Mouse (Mus musculus) liver, embryonic 12.5 days (tissue): Measurements from ENCODE around the gene Epp13. TPM values are rescaled to one million over a fixed set of nuclear protein-coding genes. Genes with fewer than 3 reads are reported as not detected.
"Not testable (repeated sequence)": the region's sequence is repeated elsewhere in the genome, so short reads cannot be mapped to it uniquely, and the experiment has no call there.

Experiments used
- ATAC-seq: fragments of 200-750 bp; cut with Nextera tagmentation; 2 replicates; pipeline ENCODE4 v1.8.0; 2017; ENCODE audit warnings: moderate number of reproducible peaks, mild to moderate bottlenecking, moderate library complexity
- H3K27ac ChIP-seq: fragments of 300-500 bp; sonication (generic); 2 replicates; pipeline ENCODE4 v1.5.1; 2016; ENCODE audit warnings: mild to moderate bottlenecking
- H3K27me3 ChIP-seq: fragments of 300-500 bp; sonication (generic); replicated peaks from 2 replicates; pipeline ENCODE4 v1.6.1; 2016; ENCODE audit warnings: mild to moderate bottlenecking, moderate library complexity
- H3K36me3 ChIP-seq: fragments of 300-500 bp; sonication (generic); 2 replicates; pipeline ENCODE4 v1.6.1; 2016; ENCODE audit warnings: mild to moderate bottlenecking, moderate library complexity
- H3K4me1 ChIP-seq: fragments of 300-500 bp; sonication (generic); 2 replicates; pipeline ENCODE4 v1.6.1; 2016
- H3K4me2 ChIP-seq: fragments of 300-500 bp; sonication (generic); 2 replicates; pipeline ENCODE4 v1.6.1; 2016; ENCODE audit warnings: mild to moderate bottlenecking, moderate library complexity
- H3K4me3 ChIP-seq: fragments of 300-500 bp; sonication (generic); 2 replicates; pipeline ENCODE4 v1.5.1; 2016; ENCODE audit warnings: mild to moderate bottlenecking, moderate library complexity
- H3K9ac ChIP-seq: fragments of 300-500 bp; sonication (generic); 2 replicates; pipeline ENCODE4 v1.6.1; 2016; ENCODE audit warnings: mild to moderate bottlenecking, moderate library complexity
- H3K9me3 ChIP-seq: fragments of 300-500 bp; sonication (generic); replicated peaks from 2 replicates; pipeline ENCODE4 v1.6.1; 2016; ENCODE audit warnings: mild to moderate bottlenecking, moderate library complexity
- WGBS: fragments of 180-500 bp; shearing (Covaris S2); methylation state at CpG from one replicate; pipeline ENCODE4 v1.1.7; 2016; ENCODE audit not compliant: insufficient replicate concordance; 5-methylcytosine and 5-hydroxymethylcytosine counted together
- polyA plus RNA-seq: library from polyadenylated mRNA; unstranded; fragments of >200 nt; fragmentation: Nextera tagmentation; extraction: Ambion mirVana; gene quantifications from 2 replicates; pipeline ENCODE4 v1.2.1, GENCODE M21; 2016

Gene Epp13
- polyA plus RNA-seq, 1 experiment from 2014 or later: not detected

- Histone ChIP-seq H3K9ac (no peak overlapping the region), H3K9me3 (no peaks in the 10 kb centered on the region), H3K4me3 (no peak overlapping the region), H3K27ac (no peak overlapping the region), H3K36me3 (no peaks in the 10 kb centered on the region), H3K4me1 (no peaks in the 10 kb centered on the region), H3K4me2 (no peak overlapping the region), H3K27me3 (peaks cover 9% of the 10 kb centered on the region; the same call in 1 of the 2 replicates)
- no peak for ATAC-seq
- WGBS: 41% methylated on average over 16 of the region's 16 CpGs
These were observed 6.0 kb downstream of the Epp13 start for GRCm38 (mm10) chr7:6258232-6259220.

DNA sequence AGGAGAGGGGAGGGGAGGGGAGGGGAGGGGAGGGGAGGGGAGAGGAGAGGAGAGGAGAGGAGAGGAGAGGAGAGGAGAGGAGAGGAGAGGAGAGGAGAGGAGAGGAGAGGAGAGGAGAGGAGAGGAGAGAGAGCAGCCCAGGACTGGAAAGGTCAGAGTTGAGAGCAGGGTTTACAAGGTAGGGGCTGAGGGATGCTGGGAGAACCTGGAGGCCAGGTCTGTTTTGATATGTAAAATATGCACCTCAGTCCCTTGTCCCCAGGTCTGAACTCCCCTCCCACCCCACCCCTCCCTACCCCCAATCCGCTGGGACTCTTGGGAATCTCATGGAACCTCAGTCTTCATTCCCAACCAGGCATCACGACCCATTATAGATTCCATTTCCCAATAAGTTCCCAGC is 7.5 kb downstream of the Epp13 start:
- not testable (repeated sequence) for H3K27ac ChIP-seq, H3K4me3 ChIP-seq, H3K9me3 ChIP-seq, H3K36me3 ChIP-seq, H3K4me2 ChIP-seq, H3K9ac ChIP-seq, H3K27me3 ChIP-seq, ATAC-seq, H3K4me1 ChIP-seq
- WGBS: 17% methylated on average over 2 of the region's 2 CpGs

DNA sequence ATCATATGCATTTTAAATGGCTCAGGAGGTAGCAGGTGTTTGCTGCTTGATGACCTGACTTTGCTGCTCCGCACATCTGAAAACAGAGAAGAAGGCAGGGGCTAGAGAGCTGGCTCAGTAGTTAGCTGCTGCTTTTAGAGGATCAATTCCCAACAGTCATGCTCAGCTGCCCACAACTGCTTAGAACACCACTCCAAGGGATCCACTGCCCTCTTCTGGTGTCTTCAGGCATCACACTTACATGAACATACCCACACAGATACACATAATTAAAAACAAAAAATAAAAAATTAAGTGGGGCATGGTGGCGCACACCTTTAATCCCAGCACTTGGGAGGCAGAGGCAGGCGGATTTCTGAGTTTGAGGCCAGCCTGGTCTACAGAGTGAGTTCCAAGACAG is 9.6 kb downstream of the Epp13 start:
- ATAC-seq: no peak
- Histone ChIP-seq H3K9ac (no peak overlapping the region), H3K27ac (no peak overlapping the region), H3K4me3 (no peak overlapping the region), H3K9me3 (no peaks in the 10 kb centered on the region), H3K27me3 (peaks cover 9% of the 10 kb centered on the region; the same call in 1 of the 2 replicates), H3K4me2 (no peak overlapping the region), H3K36me3 (no peaks in the 10 kb centered on the region), H3K4me1 (no peaks in the 10 kb centered on the region)
- WGBS: 57% methylated on average over 3 of the region's 3 CpGs

DNA sequence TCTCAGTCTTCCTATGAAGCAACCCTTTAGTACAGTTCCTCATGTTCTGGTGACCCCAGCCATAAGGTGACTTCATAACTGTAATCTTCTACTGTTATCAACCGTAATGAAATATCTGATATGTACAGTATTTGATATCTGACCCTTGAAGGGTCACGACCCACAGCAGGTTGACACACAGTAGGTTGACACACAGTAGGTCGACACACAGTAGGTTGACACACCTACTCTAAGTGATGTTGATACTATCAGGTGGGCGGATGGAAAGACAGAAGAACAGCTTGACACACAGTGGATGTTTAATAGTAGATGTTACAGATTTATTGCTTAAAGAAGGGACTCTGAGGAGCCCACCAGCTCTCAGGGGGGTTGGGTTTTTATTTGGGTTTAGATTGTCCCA is 10.5 kb downstream of the Epp13 start:
- no peaks in the 10 kb centered on the region for H3K4me1 ChIP-seq
- WGBS: 53% methylated on average over 4 of the region's 4 CpGs
- no peaks in the 10 kb centered on the region for H3K9me3 ChIP-seq
- no peaks in the 10 kb centered on the region for H3K36me3 ChIP-seq
- no peak overlapping the region for H3K4me3 ChIP-seq
- H3K27me3 ChIP-seq: peaks cover 9% of the 10 kb centered on the region; the same call in 1 of the 2 replicates
- no peak overlapping the region for H3K27ac ChIP-seq
- no peak overlapping the region for H3K4me2 ChIP-seq
- no peak for ATAC-seq
- no peak overlapping the region for H3K9ac ChIP-seq

GRCm38 (mm10) chr7:6265695-6266094 is 13.2 kb downstream of the Epp13 start:
- Histone ChIP-seq H3K4me3 (no peak overlapping the region), H3K27me3 (no peaks in the 10 kb centered on the region), H3K27ac (no peak overlapping the region), H3K9me3 (no peaks in the 10 kb centered on the region), H3K4me1 (no peaks in the 10 kb centered on the region), H3K9ac (no peak overlapping the region), H3K4me2 (no peak overlapping the region), H3K36me3 (no peaks in the 10 kb centered on the region)
- no peak for ATAC-seq
- 42% methylated on average over 8 of the region's 8 CpGs for whole genome bisulfite sequencing

- Histone ChIP-seq H3K27me3 (no peaks in the 10 kb centered on the region), H3K9ac (no peak overlapping the region), H3K4me3 (no peak overlapping the region), H3K36me3 (no peaks in the 10 kb centered on the region), H3K4me2 (no peak overlapping the region), H3K27ac (no peak overlapping the region), H3K4me1 (peaks cover 18% of the 10 kb centered on the region), H3K9me3 (no peaks in the 10 kb centered on the region)
- 20% methylated on average over 3 of the region's 3 CpGs for WGBS
- ATAC-seq: peak; percentile 85
These were observed 25.4 kb downstream of the Epp13 start for GRCm38 (mm10) chr7:6277906-6278305.

GRCm38 (mm10) chr7:6282749-6283148 is 30.2 kb downstream of the Epp13 start:
- Histone ChIP-seq H3K36me3 (no peaks in the 10 kb centered on the region), H3K4me3 (peak overlapping the region; percentile 68), H3K27ac (peak overlapping the region; percentile 78), H3K9ac (peak overlapping the region; percentile 76), H3K4me1 (peaks cover 44% of the 10 kb centered on the region), H3K27me3 (no peaks in the 10 kb centered on the region), H3K9me3 (no peaks in the 10 kb centered on the region), H3K4me2 (peak overlapping the region; percentile 79)
- no peak for ATAC-seq
- WGBS: 0% methylated on average over 1 of the region's 1 CpGs

- 1% methylated on average over 23 of the region's 23 CpGs for WGBS
- ATAC-seq: peak; percentile 41
- Histone ChIP-seq H3K4me2 (peak overlapping the region; percentile 79), H3K4me1 (peaks cover 44% of the 10 kb centered on the region), H3K9ac (peak overlapping the region; percentile 76), H3K4me3 (peak overlapping the region; percentile 68), H3K36me3 (no peaks in the 10 kb centered on the region), H3K27me3 (no peaks in the 10 kb centered on the region), H3K9me3 (no peaks in the 10 kb centered on the region), H3K27ac (peak overlapping the region; percentile 78)
These were observed 31.1 kb downstream of the Epp13 start for GRCm38 (mm10) chr7:6283451-6284075.

- no peak overlapping the region for H3K27ac ChIP-seq
- 0 out of 2 replicates have a peak, but pooled peaks cover 1% of the 10 kb centered on the region for H3K36me3 ChIP-seq
- peaks cover 44% of the 10 kb centered on the region for H3K4me1 ChIP-seq
- H3K9ac ChIP-seq: no peak overlapping the region
- peak overlapping the region; percentile 79; the same call in 1 of the 2 replicates for H3K4me2 ChIP-seq
- no peaks in the 10 kb centered on the region for H3K27me3 ChIP-seq
- H3K9me3 ChIP-seq: no peaks in the 10 kb centered on the region
- no peak overlapping the region for H3K4me3 ChIP-seq
- no peak for ATAC-seq
- 80% methylated on average over 4 of the region's 4 CpGs for WGBS
These were observed 32.0 kb downstream of the Epp13 start for GRCm38 (mm10) chr7:6284442-6285012.

DNA sequence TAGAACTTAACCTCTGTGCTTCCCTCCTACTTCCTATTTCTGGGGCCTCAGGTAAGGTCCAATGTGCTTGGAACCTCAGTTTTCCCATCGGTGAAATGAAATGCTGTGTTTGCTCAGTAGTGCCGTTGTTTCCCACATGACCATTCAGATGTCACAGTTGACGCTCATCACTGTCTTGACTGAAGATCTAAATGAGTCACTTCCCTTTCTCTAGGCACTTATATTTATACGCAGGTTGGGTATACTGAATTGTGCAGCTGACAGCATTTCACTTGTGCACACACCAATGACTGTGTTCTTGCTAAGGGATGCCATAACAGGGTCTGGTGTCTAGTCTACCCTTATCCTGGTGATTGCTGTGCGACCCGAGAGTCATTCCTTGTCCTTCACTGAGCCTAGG is 32.9 kb downstream of the Epp13 start:
- H3K27ac ChIP-seq: peak overlapping the region; percentile 82; the same call in 1 of the 2 replicates

DNA sequence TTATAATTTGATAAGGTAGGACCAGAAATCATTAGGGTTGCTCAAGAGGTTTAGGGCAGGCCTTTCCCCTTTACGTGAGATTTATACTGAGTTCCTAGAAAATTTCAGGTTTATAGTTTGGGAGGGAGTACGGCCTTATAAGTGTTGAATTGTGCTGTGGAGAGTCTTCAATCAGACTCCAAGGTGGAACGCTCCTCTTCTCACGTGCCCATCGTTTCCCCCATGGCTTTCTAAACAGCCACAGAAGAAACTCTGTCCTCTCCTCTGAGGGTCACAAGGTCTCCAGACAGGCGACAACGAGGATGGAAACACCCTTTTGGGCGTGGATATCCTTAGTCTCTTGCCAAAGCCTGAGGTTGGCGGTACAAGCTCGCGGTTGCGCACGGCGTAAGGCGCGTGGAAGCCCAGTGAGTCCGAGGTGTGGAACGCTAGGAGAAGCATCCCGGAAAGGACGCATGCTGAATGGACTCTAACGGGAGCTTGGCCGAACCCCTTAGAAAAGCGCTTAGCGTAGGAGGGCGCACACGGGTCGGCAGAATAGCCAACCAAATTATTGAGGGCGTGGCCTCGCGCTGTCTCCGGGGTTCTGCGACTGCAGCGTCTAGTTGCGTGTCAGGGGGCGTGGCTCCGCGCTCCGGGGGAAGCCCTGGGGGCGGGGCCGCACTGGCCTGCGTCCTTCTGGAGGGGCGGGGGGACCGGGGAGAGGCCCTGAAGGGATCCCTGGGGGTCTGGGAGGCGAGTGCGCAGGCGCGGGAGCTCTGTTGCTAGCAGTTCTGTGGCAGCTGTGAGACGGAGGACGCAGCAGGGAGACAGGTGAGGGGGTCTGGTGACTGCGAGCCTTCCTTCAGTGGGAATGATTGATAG is 33.6 kb downstream of the Epp13 start, which contains the start of gene Zfp667:
Gene Zfp667, plus strand, starts transcription at position 738 of the 864 bp plus-strand sequence.
- peak within 1 kb of the TSS; percentile 82 for H3K27ac ChIP-seq
- peaks cover 44% of the 10 kb centered on the region for H3K4me1 ChIP-seq
- H3K4me2 ChIP-seq: peak within 1 kb of the TSS; percentile 88
- WGBS: 3% methylated on average over 50 of the region's 50 CpGs
- peak within 1 kb of the TSS; percentile 71 for H3K9ac ChIP-seq
- peak within 1 kb of the TSS; percentile 67 for H3K4me3 ChIP-seq
- H3K9me3 ChIP-seq: no peaks in the 10 kb centered on the region
- peak; percentile 84 for ATAC-seq
- no peaks in the 10 kb centered on the region for H3K27me3 ChIP-seq
- H3K36me3 ChIP-seq: peaks cover 11% of the 10 kb centered on the region; the same call in 1 of the 2 replicates

More for the DNA sequence above, 32.9 kb downstream of the Epp13 start:
- Histone ChIP-seq H3K4me3 (peak overlapping the region; percentile 67; the same call in 1 of the 2 replicates), H3K9me3 (no peaks in the 10 kb centered on the region), H3K4me2 (peak overlapping the region; percentile 88), H3K9ac (peak overlapping the region; percentile 71; the same call in 1 of the 2 replicates), H3K4me1 (peaks cover 44% of the 10 kb centered on the region), H3K36me3 (peaks cover 7% of the 10 kb centered on the region; the same call in 1 of the 2 replicates), H3K27me3 (no peaks in the 10 kb centered on the region)
- WGBS: 70% methylated on average over 6 of the region's 6 CpGs
- no peak for ATAC-seq
